In genomic region chr7:112919845-112920244, GRCm38 (mm10) we compare ENCODE assay signal across 9 mouse cellular contexts. TPM values are rescaled to one million over a fixed set of nuclear protein-coding genes. Genes with fewer than 3 reads are reported as not detected.
DNase-seq lines count a peak whose midpoint lies in the region; ATAC-seq lines count a peak whose summit lies in the region.
"Had no signal": no experiment of that assay in that cellular context is flagged by ENCODE, and none has a peak within 500 bp of the region (broad histone marks: within the 10 kb centered on the region; RNA-seq: fewer than 3 reads in every experiment).

No protein-coding gene starts in this region.

- H3K27ac ChIP-seq in heart, embryonic 11.5 days (ENCODE audit: low read depth, low read length) = no peak overlapping the region
- no peak overlapping the region for H3K27ac ChIP-seq in forebrain, embryonic 15.5 days (replicated peaks)
- H3K27ac ChIP-seq: limb, embryonic 12.5 days had no signal

- H3K4me1 ChIP-seq in heart, embryonic 11.5 days (ENCODE audit: control insufficient read depth, insufficient read depth, low read length) = peaks cover 6% of the 10 kb centered on the region
- H3K4me1 ChIP-seq in forebrain, embryonic 15.5 days = peaks cover 17% of the 10 kb centered on the region

- WGBS in heart, embryonic 11.5 days (ENCODE audit: insufficient replicate concordance) = under 1% methylated on average over 4 of the region's 4 CpGs
- WGBS in forebrain, embryonic 15.5 days = 2% methylated on average over 4 of the region's 4 CpGs

- no peaks in the 10 kb centered on the region for H3K9me3 ChIP-seq in heart, embryonic 11.5 days (replicated peaks; ENCODE audit: control insufficient read depth, low read length)
- no peaks in the 10 kb centered on the region for H3K9me3 ChIP-seq in forebrain, embryonic 15.5 days
- H3K9me3 ChIP-seq: limb, embryonic 12.5 days had no signal

- no peak overlapping the region for H3K4me2 ChIP-seq in heart, embryonic 11.5 days
- H3K4me2 ChIP-seq in forebrain, embryonic 15.5 days (replicated peaks) = no peak overlapping the region
- H3K4me2 ChIP-seq: limb, embryonic 12.5 days had no signal

- DNase-seq in heart, adult 9 months (ENCODE audit: low spot score in 2 of 2) = peak; percentile 16 to 39
- peak; percentile 67 for DNase-seq in ES-CJ7 (ENCODE audit: low read depth, low spot score)
- DNase-seq in kidney, postnatal 4 days = peak; percentile 73 to 82
- peak; percentile 40 to 63 for DNase-seq in lung, postnatal 4 days
- DNase-seq in telencephalon, adult 2 months (ENCODE audit: low read depth, low spot score) = peak; percentile 39

- ATAC-seq in heart, embryonic 11.5 days (replicated peaks; ENCODE audit: insufficient number of reproducible peaks, low FRiP score, low TSS enrichment) = no peak
- 0 out of 2 replicates have a peak, but pooled peaks have one; percentile 56 for ATAC-seq in cerebellum, adult (ENCODE audit: insufficient number of reproducible peaks, low FRiP score, low TSS enrichment)
- 0 out of 2 replicates have a peak, but pooled peaks have one; percentile 36 for ATAC-seq in forebrain, embryonic 15.5 days (replicated peaks)

- no peak overlapping the region for H3K9ac ChIP-seq in heart, embryonic 11.5 days (ENCODE audit: low read depth, low read length)
- no peak overlapping the region for H3K9ac ChIP-seq in forebrain, embryonic 15.5 days (replicated peaks)
- H3K9ac ChIP-seq: limb, embryonic 12.5 days had no signal

- H3K36me3 ChIP-seq in heart, embryonic 11.5 days (ENCODE audit: control insufficient read depth, insufficient read depth, low read length) = no peaks in the 10 kb centered on the region
- no peaks in the 10 kb centered on the region for H3K36me3 ChIP-seq in forebrain, embryonic 15.5 days
- H3K36me3 ChIP-seq: limb, embryonic 12.5 days had no signal

- no peak overlapping the region for H3K4me3 ChIP-seq in heart, embryonic 11.5 days (ENCODE audit: low read depth, low read length)
- no peak overlapping the region for H3K4me3 ChIP-seq in forebrain, embryonic 15.5 days
- H3K4me3 ChIP-seq: limb, embryonic 12.5 days had no signal

- H3K27me3 ChIP-seq in heart, embryonic 11.5 days (ENCODE audit: control insufficient read depth, insufficient read depth, low read length) = peaks cover 4% of the 10 kb centered on the region; the same call in 1 of the 2 replicates
- H3K27me3 ChIP-seq in forebrain, embryonic 15.5 days = no peaks in the 10 kb centered on the region

RNA-seq across cellular contexts. Expression of gene Rassf10, which starts 33.9 kb away (rescaled TPM):
- 1.8 TPM in 2 replicates for polyA plus RNA-seq in heart, embryonic 11.5 days (2014; fragmentation: Nextera tagmentation; extraction: Ambion mirVana)
- polyA plus RNA-seq in forebrain, embryonic 15.5 days (2015; fragmentation: Nextera tagmentation; extraction: Ambion mirVana) = 2.3 and 2.4 TPM in 2 replicates

Comparison
In these comparisons a context has a peak if more than half of its experiments do, and no peak if none do; other contexts are left out.
1. DNase-seq: peak in every context shown above with its lines; median percentile 78 in kidney, postnatal 4 days; 67 in ES-CJ7; 52 in lung, postnatal 4 days; 39 in telencephalon, adult 2 months; 28 in heart, adult 9 months.